Mouse (Mus musculus) limb, embryonic 12.5 days (tissue): ENCODE measurements around the gene Gm13420. TPM values are rescaled to one million over a fixed set of nuclear protein-coding genes. Genes with fewer than 3 reads are reported as not detected.

ENCODE experiments used
- ATAC-seq: fragments of 200-750 bp; cut with Nextera tagmentation; 2 replicates; pipeline ENCODE4 v1.8.0; 2017; ENCODE audit warnings: low read depth, moderate TSS enrichment; ENCODE audit not compliant: insufficient number of reproducible peaks, insufficient read depth, low FRiP score, low TSS enrichment
- H3K27ac ChIP-seq: fragments of 300-500 bp; sonication (generic); 2 replicates; pipeline ENCODE4 v1.5.1; 2016; ENCODE audit warnings: mild to moderate bottlenecking, moderate library complexity
- H3K27me3 ChIP-seq: fragments of 300-500 bp; sonication (generic); 2 replicates; pipeline ENCODE4 v1.6.1; 2016; ENCODE audit warnings: mild to moderate bottlenecking, moderate library complexity
- H3K36me3 ChIP-seq: fragments of 300-500 bp; sonication (generic); 2 replicates; pipeline ENCODE4 v1.6.1; 2016; ENCODE audit warnings: mild to moderate bottlenecking, moderate library complexity
- H3K4me1 ChIP-seq: fragments of 300-500 bp; sonication (generic); replicated peaks from 2 replicates; pipeline ENCODE4 v1.6.1; 2016
- H3K4me2 ChIP-seq: fragments of 300-500 bp; sonication (generic); 2 replicates; pipeline ENCODE4 v1.6.1; 2016; ENCODE audit warnings: mild to moderate bottlenecking, moderate library complexity
- H3K4me3 ChIP-seq: fragments of 300-500 bp; sonication (generic); replicated peaks from 2 replicates; pipeline ENCODE4 v1.5.1; 2016; ENCODE audit warnings: mild to moderate bottlenecking
- H3K9ac ChIP-seq: fragments of 300-500 bp; sonication (generic); replicated peaks from 2 replicates; pipeline ENCODE4 v1.6.1; 2016; ENCODE audit warnings: mild to moderate bottlenecking, moderate library complexity
- H3K9me3 ChIP-seq: fragments of 300-500 bp; sonication (generic); 2 replicates; pipeline ENCODE4 v1.6.1; 2016; ENCODE audit warnings: mild to moderate bottlenecking, moderate library complexity
- WGBS: fragments of 180-500 bp; shearing (Covaris S2); methylation state at CpG from one replicate; pipeline ENCODE4 v1.1.7; 2016; 5-methylcytosine and 5-hydroxymethylcytosine counted together
- polyA plus RNA-seq: library from polyadenylated mRNA; unstranded; fragments of >200 nt; fragmentation: Nextera tagmentation; extraction: Ambion mirVana; gene quantifications from 2 replicates; pipeline ENCODE4 v1.2.1, GENCODE M21; 2016

The Gm13420 gene
- polyA plus RNA-seq, 1 experiment from 2014 or later: not detected

- 66% methylated on average over 11 of the region's 11 CpGs for WGBS
- Histone ChIP-seq H3K36me3 (peaks cover 4% of the 10 kb centered on the region; the same call in 1 of the 2 replicates), H3K4me1 (no peaks in the 10 kb centered on the region), H3K27me3 (peaks cover 2% of the 10 kb centered on the region), H3K27ac (no peak overlapping the region), H3K9me3 (0 out of 2 replicates have a peak, but pooled peaks cover 2% of the 10 kb centered on the region), H3K4me3 (no peak overlapping the region), H3K9ac (no peak overlapping the region), H3K4me2 (no peak overlapping the region)
- ATAC-seq: no peak
Observed at GRCm38 (mm10) chr2:29767976-29768709, 16.7 kb upstream of the Gm13420 start.

- H3K4me2 ChIP-seq: no peak overlapping the region
- ATAC-seq: no peak
- 3% methylated on average over 1 of the region's 1 CpGs for WGBS
Observed at GRCm38 (mm10) chr2:29764831-29765230, 13.3 kb upstream of the Gm13420 start.

GRCm38 (mm10) chr2:29755693-29756092, 4.2 kb upstream of the Gm13420 start:
- Histone ChIP-seq H3K27ac (no peak overlapping the region), H3K9me3 (0 out of 2 replicates have a peak, but pooled peaks cover 6% of the 10 kb centered on the region), H3K4me2 (no peak overlapping the region), H3K4me3 (no peak overlapping the region), H3K9ac (no peak overlapping the region), H3K4me1 (peaks cover 9% of the 10 kb centered on the region), H3K36me3 (no peaks in the 10 kb centered on the region), H3K27me3 (peaks cover 38% of the 10 kb centered on the region)
- no peak for ATAC-seq

More at GRCm38 (mm10) chr2:29764831-29765230, 13.3 kb upstream of the Gm13420 start:
- no peaks in the 10 kb centered on the region for H3K4me1 ChIP-seq
- no peak overlapping the region for H3K9ac ChIP-seq
- no peaks in the 10 kb centered on the region for H3K9me3 ChIP-seq
- H3K27me3 ChIP-seq: peaks cover 9% of the 10 kb centered on the region
- no peak overlapping the region for H3K27ac ChIP-seq
- H3K36me3 ChIP-seq: no peaks in the 10 kb centered on the region
- H3K4me3 ChIP-seq: no peak overlapping the region

- H3K4me1 ChIP-seq: peaks cover 11% of the 10 kb centered on the region
- peaks cover 68% of the 10 kb centered on the region for H3K27me3 ChIP-seq
- no peak overlapping the region for H3K27ac ChIP-seq
- peaks cover 9% of the 10 kb centered on the region; the same call in 1 of the 2 replicates for H3K9me3 ChIP-seq
- no peaks in the 10 kb centered on the region for H3K36me3 ChIP-seq
- H3K4me3 ChIP-seq: no peak overlapping the region
- WGBS: 83% methylated on average over 5 of the region's 5 CpGs
- no peak overlapping the region for H3K9ac ChIP-seq
- ATAC-seq: no peak
- H3K4me2 ChIP-seq: no peak overlapping the region
Observed at GRCm38 (mm10) chr2:29752397-29752796, 912 bp upstream of the Gm13420 start.

GRCm38 (mm10) chr2:29748499-29748898, 3.0 kb downstream of the Gm13420 start:
- Histone ChIP-seq H3K4me2 (no peak overlapping the region), H3K36me3 (no peaks in the 10 kb centered on the region), H3K4me3 (no peak overlapping the region), H3K27me3 (peaks cover 87% of the 10 kb centered on the region), H3K9ac (no peak overlapping the region), H3K9me3 (peaks cover 9% of the 10 kb centered on the region; the same call in 1 of the 2 replicates), H3K27ac (no peak overlapping the region), H3K4me1 (peaks cover 16% of the 10 kb centered on the region)
- WGBS: 88% methylated on average over 4 of the region's 4 CpGs
- ATAC-seq: no peak

GRCm38 (mm10) chr2:29747852-29748251, 3.6 kb downstream of the Gm13420 start:
- Histone ChIP-seq H3K4me1 (peaks cover 16% of the 10 kb centered on the region), H3K4me3 (peak overlapping the region; percentile 39; the same call in 1 of the 2 replicates), H3K27me3 (peaks cover 80% of the 10 kb centered on the region), H3K4me2 (peak overlapping the region; percentile 66; the same call in 1 of the 2 replicates), H3K27ac (no peak overlapping the region), H3K9me3 (peaks cover 9% of the 10 kb centered on the region; the same call in 1 of the 2 replicates), H3K36me3 (no peaks in the 10 kb centered on the region), H3K9ac (no peak overlapping the region)
- no peak for ATAC-seq
- 58% methylated on average over 5 of the region's 5 CpGs for WGBS

- 3% methylated on average over 50 of the region's 50 CpGs for WGBS
- Histone ChIP-seq H3K4me1 (peaks cover 16% of the 10 kb centered on the region), H3K36me3 (no peaks in the 10 kb centered on the region), H3K27me3 (peaks cover 75% of the 10 kb centered on the region), H3K4me3 (peak overlapping the region; percentile 39), H3K9ac (peak overlapping the region; percentile 47; the same call in 1 of the 2 replicates), H3K4me2 (peak overlapping the region; percentile 66), H3K27ac (no peak overlapping the region), H3K9me3 (peaks cover 6% of the 10 kb centered on the region; the same call in 1 of the 2 replicates)
- no peak for ATAC-seq
Observed at GRCm38 (mm10) chr2:29747188-29747782, 4.2 kb downstream of the Gm13420 start.

- Histone ChIP-seq H3K36me3 (peaks cover 13% of the 10 kb centered on the region; the same call in 1 of the 2 replicates), H3K4me2 (no peak overlapping the region), H3K9ac (no peak overlapping the region), H3K27me3 (peaks cover 45% of the 10 kb centered on the region), H3K9me3 (peaks cover 3% of the 10 kb centered on the region; the same call in 1 of the 2 replicates), H3K27ac (no peak overlapping the region), H3K4me1 (peaks cover 6% of the 10 kb centered on the region), H3K4me3 (no peak overlapping the region)
- WGBS: 89% methylated on average over 6 of the region's 6 CpGs
- ATAC-seq: no peak
Observed at GRCm38 (mm10) chr2:29744256-29744655, 7.2 kb downstream of the Gm13420 start.

- ATAC-seq: no peak
- H3K4me3 ChIP-seq: no peak overlapping the region
- peaks cover 44% of the 10 kb centered on the region for H3K36me3 ChIP-seq
- H3K9me3 ChIP-seq: no peaks in the 10 kb centered on the region
- 89% methylated on average over 6 of the region's 6 CpGs for whole genome bisulfite sequencing
- no peaks in the 10 kb centered on the region for H3K4me1 ChIP-seq
- no peak overlapping the region for H3K27ac ChIP-seq
- H3K27me3 ChIP-seq: peaks cover 14% of the 10 kb centered on the region
- H3K4me2 ChIP-seq: no peak overlapping the region
- no peak overlapping the region for H3K9ac ChIP-seq
Observed at GRCm38 (mm10) chr2:29741207-29741606, 10.3 kb downstream of the Gm13420 start.

GRCm38 (mm10) chr2:29739368-29739767, 12.1 kb downstream of the Gm13420 start:
- Histone ChIP-seq H3K9ac (no peak overlapping the region), H3K9me3 (no peaks in the 10 kb centered on the region), H3K4me3 (no peak overlapping the region), H3K27me3 (no peaks in the 10 kb centered on the region; the same call in 1 of the 2 replicates), H3K4me2 (no peak overlapping the region), H3K36me3 (peaks cover 62% of the 10 kb centered on the region), H3K27ac (no peak overlapping the region), H3K4me1 (no peaks in the 10 kb centered on the region)
- WGBS: 66% methylated on average over 5 of the region's 5 CpGs
- ATAC-seq: no peak

- no peaks in the 10 kb centered on the region for H3K9me3 ChIP-seq
- no peak overlapping the region for H3K4me3 ChIP-seq
- H3K27me3 ChIP-seq: no peaks in the 10 kb centered on the region
- no peak overlapping the region for H3K4me2 ChIP-seq
- H3K27ac ChIP-seq: no peak overlapping the region
- 57% methylated on average over 4 of the region's 4 CpGs for WGBS
- peaks cover 68% of the 10 kb centered on the region for H3K36me3 ChIP-seq
- H3K4me1 ChIP-seq: no peaks in the 10 kb centered on the region
- H3K9ac ChIP-seq: no peak overlapping the region
- ATAC-seq: no peak
Observed at GRCm38 (mm10) chr2:29738799-29739198, 12.7 kb downstream of the Gm13420 start.
